Mouse (Mus musculus): ENCODE data around the gene Morc3.

The Morc3 gene

DNA sequence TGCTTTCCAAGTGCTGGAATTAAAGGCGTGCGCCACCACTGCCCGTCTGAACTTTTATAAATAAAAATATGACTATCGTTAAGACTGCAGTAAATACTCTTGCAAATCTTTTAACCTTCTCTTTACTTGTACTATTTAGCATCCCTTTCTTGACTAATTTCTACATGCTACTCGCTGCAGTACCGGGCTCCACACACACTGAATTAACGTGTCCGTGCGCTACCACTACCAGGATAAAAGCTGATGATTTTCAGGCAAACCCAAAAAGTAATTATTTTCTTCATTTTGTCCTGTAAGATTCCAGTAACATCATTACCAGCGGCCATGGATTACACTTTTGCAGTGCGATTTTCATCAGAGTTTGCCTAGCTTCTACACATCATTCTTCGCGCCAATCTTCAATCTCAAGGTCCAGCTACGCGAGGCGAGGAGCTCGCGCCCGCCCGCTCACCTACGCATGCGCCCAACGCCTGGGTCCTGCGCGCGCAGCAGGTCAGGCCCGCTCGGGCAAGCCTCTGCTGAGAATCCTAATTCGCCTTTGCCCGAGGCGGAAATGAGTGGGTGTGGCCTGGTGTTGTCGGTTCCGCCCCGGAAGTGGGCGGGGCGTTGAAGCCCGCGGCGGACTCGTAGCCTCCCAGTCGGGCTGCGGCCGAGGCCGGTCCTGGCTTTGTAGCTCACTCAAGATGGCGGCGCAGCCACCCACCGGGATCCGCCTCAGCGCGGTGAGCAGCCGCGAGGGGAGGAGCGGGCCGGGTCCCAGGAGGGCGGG, at the start of gene Morc3:
Gene Morc3, plus strand, starts transcription at position 495 of the 769 bp plus-strand sequence.
- peak; percentile 100 for DNase-seq

DNA sequence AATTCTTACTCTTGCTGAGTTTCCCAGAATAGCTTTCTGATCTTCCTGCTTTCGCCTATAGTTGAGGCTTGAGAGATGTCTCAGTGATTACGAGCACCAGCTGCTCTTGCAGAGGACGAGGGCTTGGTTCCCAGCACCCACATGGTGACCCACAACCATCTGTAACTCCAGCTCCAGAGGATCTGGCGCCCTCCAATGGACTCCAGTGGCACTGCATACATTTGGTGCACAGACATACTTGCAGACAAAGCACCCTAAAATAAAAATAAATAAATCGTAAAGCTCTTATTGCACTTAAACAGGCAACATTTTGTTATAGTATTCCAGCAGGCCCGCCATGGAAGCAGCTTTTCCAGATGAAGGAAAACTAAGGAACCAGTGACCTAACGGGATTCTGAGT, 47.7 kb upstream of the Morc3 start:
- DNase-seq: no peak

DNA sequence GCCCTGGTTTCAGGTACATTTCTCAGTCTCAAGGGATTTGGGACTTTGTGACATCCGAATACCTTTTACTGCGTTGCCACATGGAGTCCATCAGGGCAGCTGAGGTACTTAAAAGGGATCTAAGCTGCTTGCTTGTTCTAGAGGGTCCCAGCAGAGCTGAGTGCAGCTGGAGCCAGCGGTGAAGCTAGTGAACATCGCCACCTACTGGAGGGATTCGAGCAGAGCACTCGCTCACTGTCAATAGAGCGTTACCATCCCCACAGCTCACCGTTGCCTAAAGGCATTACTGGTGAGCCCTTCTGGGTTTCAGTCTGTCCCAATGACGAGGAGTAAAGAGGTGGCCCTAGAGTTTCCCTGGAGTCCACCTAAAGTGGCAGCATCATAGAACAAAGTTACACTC, 46.1 kb upstream of the Morc3 start:
- peak; percentile 91 for DNase-seq

DNA sequence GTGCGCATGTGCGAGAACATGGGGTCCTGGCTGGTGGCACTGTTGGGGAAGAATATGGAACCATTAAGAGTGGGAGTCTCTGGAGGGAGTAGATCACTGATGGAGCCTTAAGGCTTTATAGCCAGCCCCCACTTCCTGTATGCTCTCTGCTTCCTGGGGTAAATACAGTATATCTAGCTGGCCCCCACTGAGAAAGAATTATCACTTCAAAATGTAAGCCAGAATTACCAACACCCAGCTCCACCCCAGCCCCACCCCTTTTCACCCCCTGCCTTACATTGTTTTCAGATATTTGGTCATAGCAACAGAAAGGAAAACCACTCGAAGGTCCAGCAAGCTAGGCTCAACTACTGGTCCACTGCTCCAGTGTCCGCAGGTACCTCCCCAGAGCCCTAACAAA, 43.5 kb upstream of the Morc3 start:
- no peak for DNase-seq

DNA sequence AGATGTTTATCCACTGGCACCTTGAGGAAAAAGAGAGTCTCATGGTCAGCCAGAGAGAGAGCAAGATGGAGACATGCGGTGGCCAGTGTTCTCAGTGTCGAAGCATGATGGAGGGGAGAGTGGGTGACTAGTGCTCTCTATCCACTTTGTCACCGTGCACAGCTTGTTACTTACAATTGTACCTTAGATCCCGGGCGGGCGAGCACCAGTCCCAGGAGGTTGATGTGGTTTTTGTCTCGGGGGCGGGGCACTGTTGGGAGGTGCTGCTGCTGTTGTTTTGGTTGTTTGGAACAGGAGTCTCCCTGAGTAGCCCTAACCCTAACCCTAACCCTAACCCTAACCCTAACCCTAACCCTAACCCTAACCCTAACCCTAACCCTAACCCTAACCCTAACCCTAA, 43.0 kb upstream of the Morc3 start:
- DNase-seq: no peak

DNA sequence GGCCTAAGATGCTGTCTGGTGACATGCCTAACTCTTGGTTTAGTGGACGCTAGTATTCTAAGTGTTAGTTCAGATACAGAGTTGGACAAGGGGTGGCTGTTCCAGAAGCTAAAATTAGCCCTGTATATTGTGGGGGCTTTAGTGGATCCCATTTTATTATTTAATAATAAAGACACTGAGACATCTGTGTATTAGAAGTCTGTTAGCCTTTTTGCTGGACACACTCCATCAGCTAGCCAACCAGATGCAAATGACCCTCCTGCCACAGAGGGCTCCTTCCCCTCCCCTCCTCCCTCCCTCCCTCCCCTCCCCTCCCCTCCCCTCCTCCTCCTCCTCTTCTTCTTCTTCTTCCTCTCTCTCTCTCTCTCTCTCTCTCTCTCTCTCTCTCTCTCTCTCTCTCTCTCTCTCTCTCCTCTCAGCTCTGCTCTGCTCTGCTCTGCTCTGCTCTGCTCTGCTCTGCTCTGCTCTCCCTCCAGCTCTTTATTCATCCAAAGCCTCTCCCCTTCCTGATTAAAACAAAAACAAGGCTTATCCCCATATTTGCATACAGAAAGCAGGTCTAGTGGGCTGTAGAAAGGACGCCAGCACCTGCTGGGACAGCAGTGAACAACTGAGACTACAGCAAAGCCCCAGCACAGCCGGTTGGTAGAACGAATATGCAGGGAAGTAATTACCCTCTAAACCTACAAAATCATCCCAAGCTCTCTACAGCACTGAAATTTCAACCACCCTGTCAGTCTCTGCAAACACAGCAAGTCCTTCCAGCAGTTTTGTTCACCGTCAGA, 41.8 kb upstream of the Morc3 start:
- no peak for DNase-seq

GRCm38 (mm10) chr16:93792981-93793630, 38.8 kb upstream of the Morc3 start:
- DNase-seq: no peak

GRCm38 (mm10) chr16:93794845-93795244, 37.1 kb upstream of the Morc3 start:
- no peak for DNase-seq

- DNase-seq: no peak
Observed at GRCm38 (mm10) chr16:93795391-93795790, 36.5 kb upstream of the Morc3 start.

DNA sequence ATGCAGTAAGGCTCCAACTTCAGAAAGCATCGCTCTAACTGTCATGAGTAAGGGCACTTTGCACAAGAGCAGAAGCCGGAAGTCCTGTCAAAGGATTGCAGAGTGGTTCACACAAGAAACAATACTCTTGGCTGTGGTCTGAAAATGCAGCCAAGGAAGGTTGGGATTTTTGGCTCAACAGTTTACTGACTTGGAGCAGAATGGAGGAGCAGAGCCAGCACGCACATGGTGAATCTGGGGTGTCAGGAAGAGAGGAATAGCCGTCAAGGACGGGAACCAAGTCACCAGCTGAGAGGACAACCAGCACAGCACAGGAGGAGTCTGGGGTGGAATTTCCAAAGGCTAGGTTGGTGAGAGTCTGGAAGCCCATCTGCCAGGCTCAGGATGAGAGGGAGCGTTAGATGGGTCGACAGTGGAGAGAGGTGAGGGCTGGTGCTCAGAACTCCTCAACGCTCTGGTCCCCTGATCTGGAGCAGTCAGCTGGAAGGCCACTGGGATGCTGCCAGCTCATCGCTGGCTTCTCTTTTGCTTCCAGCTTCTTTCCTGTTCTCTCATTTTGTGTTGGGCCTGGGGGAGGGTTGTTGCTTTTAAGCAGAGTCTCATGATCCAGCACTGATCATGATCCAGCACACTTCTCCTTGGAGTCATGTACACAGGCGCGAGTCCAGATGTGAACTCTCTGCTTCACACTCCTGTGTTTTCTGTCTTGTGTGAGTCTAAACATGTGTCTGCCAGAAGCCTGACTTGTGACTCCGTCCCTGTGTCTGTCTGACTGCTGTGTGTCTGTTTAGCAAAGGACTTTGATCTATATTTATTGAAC, 34.7 kb upstream of the Morc3 start:
- no peak for DNase-seq

GRCm38 (mm10) chr16:93797841-93798492, 34.0 kb upstream of the Morc3 start:
- DNase-seq: no peak

DNA sequence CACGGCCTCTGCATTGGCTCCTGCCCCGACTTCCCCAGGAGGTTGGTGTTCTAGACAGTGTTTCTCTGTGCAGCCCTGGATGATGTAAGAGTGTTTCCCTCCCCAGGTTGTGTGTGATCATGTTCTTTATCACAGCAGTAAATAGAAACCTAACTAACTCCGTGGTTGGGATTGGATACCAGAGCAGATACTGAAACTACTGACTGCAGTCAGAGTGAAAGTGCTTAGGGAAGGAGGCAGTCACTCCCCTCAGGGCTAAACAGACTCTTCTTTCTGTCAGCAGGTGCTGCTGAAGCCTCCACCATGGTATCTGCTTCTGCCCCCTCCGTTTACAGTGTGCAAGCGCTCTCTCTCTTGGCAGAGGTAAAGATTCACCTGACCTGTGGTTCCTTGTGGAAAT, 33.3 kb upstream of the Morc3 start:
- DNase-seq: no peak

DNA sequence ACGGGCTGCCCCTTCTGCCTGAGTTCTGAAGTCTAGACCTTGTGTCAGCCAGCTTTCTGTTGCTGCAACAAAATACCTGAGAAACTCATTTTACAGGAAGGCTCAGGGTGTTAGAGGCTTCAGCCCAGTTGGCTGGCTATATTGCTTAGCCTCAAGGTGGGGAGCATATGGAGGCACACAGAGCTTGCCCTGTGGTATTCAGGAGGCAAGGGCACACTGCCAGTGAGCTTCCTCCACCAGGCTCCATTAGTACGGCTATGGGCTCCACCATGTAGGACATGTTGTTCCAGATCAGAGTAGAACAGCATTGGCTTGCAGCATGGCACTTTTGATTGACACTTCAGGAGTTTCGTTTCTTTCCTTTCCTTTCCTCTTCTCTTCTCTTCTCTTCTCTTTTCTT, 32.9 kb upstream of the Morc3 start:
- DNase-seq: no peak

DNA sequence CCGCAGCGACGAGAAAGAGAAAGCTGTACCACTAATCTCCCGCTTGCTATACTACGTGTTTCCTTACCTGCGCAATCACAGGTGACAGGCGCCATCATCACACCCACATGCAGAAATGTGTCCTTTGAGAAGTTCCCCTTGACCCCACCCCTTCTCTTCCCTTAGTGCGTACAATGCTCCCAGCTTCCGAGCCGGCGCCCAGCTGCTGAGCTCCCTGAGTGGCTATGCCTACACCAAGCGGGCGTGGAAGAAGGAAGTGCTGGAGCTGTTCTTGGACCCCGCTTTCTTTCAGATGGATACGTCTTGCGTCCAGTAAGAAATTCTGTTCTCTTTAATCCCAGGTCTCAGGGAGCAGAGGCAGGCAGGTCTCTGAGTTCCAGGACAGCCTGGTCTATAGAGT, 32.0 kb upstream of the Morc3 start:
- no peak for DNase-seq

GRCm38 (mm10) chr16:93807167-93807566, 24.8 kb upstream of the Morc3 start:
- DNase-seq: no peak

DNA sequence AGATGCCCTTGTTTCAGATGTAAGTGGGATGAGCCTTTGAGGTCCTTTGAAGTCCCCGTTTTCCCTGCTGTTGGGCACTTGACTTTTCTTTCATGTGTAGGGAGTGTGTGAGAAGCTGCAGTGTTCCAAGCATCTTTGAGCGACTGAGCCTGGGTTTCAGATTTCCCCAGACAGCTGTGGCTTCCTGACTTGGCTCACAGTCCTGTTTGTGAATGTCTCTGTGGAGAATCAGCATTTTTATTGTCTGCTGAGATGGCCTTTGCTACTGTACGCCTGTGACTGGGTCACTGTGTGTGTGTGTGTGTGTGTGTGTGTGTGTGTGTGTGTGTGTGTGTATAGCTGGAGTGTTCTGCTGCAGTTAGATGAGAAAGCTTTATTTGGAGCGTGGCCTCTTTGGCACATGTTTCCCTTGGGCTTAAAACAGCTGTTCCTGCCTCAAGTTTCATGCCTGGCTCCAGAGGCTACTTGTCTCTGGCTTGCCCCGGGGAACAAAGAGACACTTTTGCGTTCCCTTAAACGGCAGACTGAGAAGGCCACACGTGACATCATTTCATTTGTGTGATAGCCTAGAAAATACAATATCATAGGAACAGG, 23.9 kb upstream of the Morc3 start:
- DNase-seq: peak; percentile 56

DNA sequence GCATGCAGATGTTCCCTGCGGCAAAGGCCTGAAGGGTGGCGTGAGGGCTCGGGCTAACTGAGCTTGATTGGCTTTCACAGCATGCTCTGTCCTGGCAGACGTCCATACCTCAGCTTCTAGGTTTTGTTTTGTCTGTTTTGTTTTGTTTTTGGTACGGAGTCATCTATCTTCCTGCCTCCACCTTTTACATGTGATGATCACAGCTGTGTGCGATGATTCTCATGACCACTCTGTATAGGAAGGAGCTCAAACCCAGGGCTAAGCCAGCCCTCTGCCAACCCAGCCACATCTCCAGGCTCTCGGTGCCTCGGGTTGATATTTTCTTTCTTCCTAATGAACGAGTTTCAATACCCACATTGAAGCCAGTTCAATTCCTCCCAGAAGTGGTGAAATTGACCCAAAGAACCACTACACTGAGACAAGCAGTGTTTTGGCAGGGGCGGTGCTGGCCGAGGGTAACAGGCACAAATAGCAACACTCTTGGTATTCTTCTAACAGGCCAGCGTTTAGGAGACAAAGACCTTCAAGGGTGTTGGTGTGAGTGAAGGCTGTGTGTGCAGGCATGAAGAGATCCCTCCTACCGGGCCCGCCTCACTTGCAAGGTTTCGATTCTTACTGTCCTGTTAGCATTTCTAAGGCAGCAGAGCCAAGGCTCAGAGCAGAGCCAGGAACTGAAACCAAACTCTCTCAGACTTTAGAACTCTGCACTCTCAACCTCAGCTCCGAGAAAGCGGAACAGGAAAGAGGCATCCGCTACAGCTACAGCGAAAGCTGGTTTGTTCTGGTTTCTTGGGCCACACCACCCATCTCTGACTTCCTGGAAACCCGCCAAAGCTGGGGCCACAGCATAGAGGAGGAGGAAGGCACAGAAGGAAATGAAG, 15.8 kb upstream of the Morc3 start:
- peak; percentile 42 for DNase-seq

GRCm38 (mm10) chr16:93816861-93817260, 15.1 kb upstream of the Morc3 start:
- DNase-seq: no peak

- DNase-seq: no peak
Observed at GRCm38 (mm10) chr16:93817371-93817770, 14.6 kb upstream of the Morc3 start.

GRCm38 (mm10) chr16:93818691-93819324, 13.1 kb upstream of the Morc3 start:
- DNase-seq: peak; percentile 46
